Mouse (Mus musculus): ENCODE measurements around the gene Tns3.

The Tns3 gene

GRCm38 (mm10) chr11:8530036-8530435 lies 134.3 kb downstream of the Tns3 start:
- no peak for DNase-seq (ENCODE audit: low spot score)

- no peak for DNase-seq (ENCODE audit: low spot score)
Measured at GRCm38 (mm10) chr11:8525463-8526145, 138.7 kb downstream of the Tns3 start.

GRCm38 (mm10) chr11:8523344-8524126 lies 140.8 kb downstream of the Tns3 start:
- DNase-seq (ENCODE audit: low spot score) = peak; percentile 72

- no peak for DNase-seq (ENCODE audit: low spot score)
Measured at GRCm38 (mm10) chr11:8513359-8514253, 150.7 kb downstream of the Tns3 start.

GRCm38 (mm10) chr11:8510294-8510693 lies 154.0 kb downstream of the Tns3 start:
- DNase-seq (ENCODE audit: low spot score) = no peak

- DNase-seq (ENCODE audit: low spot score) = no peak
Measured at GRCm38 (mm10) chr11:8509614-8510013, 154.7 kb downstream of the Tns3 start.

GRCm38 (mm10) chr11:8503735-8504134 lies 160.6 kb downstream of the Tns3 start:
- peak; percentile 86 for DNase-seq (ENCODE audit: low spot score)

GRCm38 (mm10) chr11:8500855-8501254 lies 163.5 kb downstream of the Tns3 start:
- no peak for DNase-seq (ENCODE audit: low spot score)

- no peak for DNase-seq (ENCODE audit: low spot score)
Measured at GRCm38 (mm10) chr11:8497136-8497535, 167.2 kb downstream of the Tns3 start.

GRCm38 (mm10) chr11:8496686-8497085 lies 167.6 kb downstream of the Tns3 start:
- DNase-seq (ENCODE audit: low spot score) = no peak

- no peak for DNase-seq (ENCODE audit: low spot score)
Measured at GRCm38 (mm10) chr11:8495801-8496200, 168.5 kb downstream of the Tns3 start.

GRCm38 (mm10) chr11:8495036-8495435 lies 169.3 kb downstream of the Tns3 start:
- no peak for DNase-seq (ENCODE audit: low spot score)

GRCm38 (mm10) chr11:8493931-8494490 lies 170.3 kb downstream of the Tns3 start:
- peak; percentile 24 for DNase-seq (ENCODE audit: low spot score)

- no peak for DNase-seq (ENCODE audit: low spot score)
Measured at GRCm38 (mm10) chr11:8492332-8492731, 172.0 kb downstream of the Tns3 start.

GRCm38 (mm10) chr11:8488248-8488647 lies 176.1 kb downstream of the Tns3 start:
- no peak for DNase-seq (ENCODE audit: low spot score)

- no peak for DNase-seq (ENCODE audit: low spot score)
Measured at GRCm38 (mm10) chr11:8486552-8486951, 177.8 kb downstream of the Tns3 start.

GRCm38 (mm10) chr11:8484538-8484937 lies 179.8 kb downstream of the Tns3 start:
- no peak for DNase-seq (ENCODE audit: low spot score)

- no peak for DNase-seq (ENCODE audit: low spot score)
Measured at GRCm38 (mm10) chr11:8482721-8483120, 181.6 kb downstream of the Tns3 start.

- no peak for DNase-seq (ENCODE audit: low spot score)
Measured at GRCm38 (mm10) chr11:8481962-8482361, 182.4 kb downstream of the Tns3 start.

GRCm38 (mm10) chr11:8481529-8481928 lies 182.8 kb downstream of the Tns3 start:
- no peak for DNase-seq (ENCODE audit: low spot score)

- no peak for DNase-seq (ENCODE audit: low spot score)
Measured at GRCm38 (mm10) chr11:8479858-8480257, 184.5 kb downstream of the Tns3 start.

GRCm38 (mm10) chr11:8479313-8479712 lies 185.0 kb downstream of the Tns3 start:
- DNase-seq (ENCODE audit: low spot score) = no peak

All from yolk sac, embryonic 10.5 days (tissue).